In genomic region chr14:22679705-22680643, GRCm38 (mm10) we compare ENCODE assay signal across 10 mouse cellular contexts.
A peak's percentile ranks its signal among the peaks of the same experiment; 100 is the strongest.
DNase-seq lines count a peak whose midpoint lies in the region; ATAC-seq lines count a peak whose summit lies in the region.
"Had no signal": no experiment of that assay in that cellular context is flagged by ENCODE, and none has a peak within 500 bp of the region (broad histone marks: within the 10 kb centered on the region; RNA-seq: fewer than 3 reads in every experiment).

No protein-coding gene starts in this region.

- DNase-seq in lung, postnatal 14 days: no peak
- DNase-seq in lung, postnatal 10 days: peak; percentile 36
- DNase-seq in layer of hippocampus, adult 11-12 months (ENCODE audit: low spot score): no peak
- no peak for DNase-seq in heart, adult 9 months (ENCODE audit: low spot score in 2 of 2)
- no peak for DNase-seq in B cell, adult 2 months
- DNase-seq: heart, adult 2 months had no signal

- 51% methylated on average over 9 of the region's 9 CpGs for WGBS in lung, embryonic 15.5 days
- 23% methylated on average over 9 of the region's 9 CpGs for WGBS in hindbrain, embryonic 12.5 days
- WGBS in stomach, embryonic 15.5 days: 52% methylated on average over 9 of the region's 9 CpGs

- H3K27me3 ChIP-seq in lung, embryonic 15.5 days: no peaks in the 10 kb centered on the region
- H3K27me3 ChIP-seq in hindbrain, embryonic 12.5 days: peaks cover 5% of the 10 kb centered on the region; the same call in 1 of the 2 replicates
- H3K27me3 ChIP-seq in stomach, embryonic 15.5 days (replicated peaks): no peaks in the 10 kb centered on the region
- H3K27me3 ChIP-seq: limb, embryonic 15.5 days had no signal

- no peak overlapping the region for H3K4me2 ChIP-seq in lung, embryonic 15.5 days
- H3K4me2 ChIP-seq in hindbrain, embryonic 12.5 days (replicated peaks): no peak overlapping the region
- H3K4me2 ChIP-seq in stomach, embryonic 15.5 days: no peak overlapping the region
- H3K4me2 ChIP-seq: limb, embryonic 15.5 days had no signal

- H3K9me3 ChIP-seq in lung, embryonic 15.5 days: no peaks in the 10 kb centered on the region
- no peaks in the 10 kb centered on the region for H3K9me3 ChIP-seq in hindbrain, embryonic 12.5 days (replicated peaks)
- no peaks in the 10 kb centered on the region for H3K9me3 ChIP-seq in stomach, embryonic 15.5 days
- H3K9me3 ChIP-seq: limb, embryonic 15.5 days had no signal

- no peak overlapping the region for H3K27ac ChIP-seq in lung, embryonic 15.5 days
- H3K27ac ChIP-seq in hindbrain, embryonic 12.5 days: peak overlapping the region; percentile 69
- H3K27ac ChIP-seq in stomach, embryonic 15.5 days: 0 out of 2 replicates have a peak overlapping the region, but pooled peaks have one; percentile 4
- H3K27ac ChIP-seq: heart, adult 2 months; limb, embryonic 15.5 days had no signal

- H3K4me1 ChIP-seq in lung, embryonic 15.5 days: peaks cover 18% of the 10 kb centered on the region; the same call in 1 of the 2 replicates
- peaks cover 21% of the 10 kb centered on the region for H3K4me1 ChIP-seq in hindbrain, embryonic 12.5 days
- no peaks in the 10 kb centered on the region for H3K4me1 ChIP-seq in stomach, embryonic 15.5 days
- H3K4me1 ChIP-seq: limb, embryonic 15.5 days had no signal

- no peaks in the 10 kb centered on the region for H3K36me3 ChIP-seq in lung, embryonic 15.5 days
- no peaks in the 10 kb centered on the region for H3K36me3 ChIP-seq in hindbrain, embryonic 12.5 days
- H3K36me3 ChIP-seq in stomach, embryonic 15.5 days: no peaks in the 10 kb centered on the region
- H3K36me3 ChIP-seq: limb, embryonic 15.5 days had no signal

- peak; percentile 55 for ATAC-seq in lung, embryonic 15.5 days (ENCODE audit: borderline replicate concordance, extremely low read depth, low FRiP score, low TSS enrichment)
- ATAC-seq in hindbrain, embryonic 12.5 days (ENCODE audit: low FRiP score): peak; percentile 84
- ATAC-seq in stomach, embryonic 15.5 days (ENCODE audit: insufficient read depth, low FRiP score, low read depth): peak; percentile 50; the same call in 1 of the 2 replicates

- H3K4me3 ChIP-seq in lung, embryonic 15.5 days: no peak overlapping the region
- no peak overlapping the region for H3K4me3 ChIP-seq in hindbrain, embryonic 12.5 days
- H3K4me3 ChIP-seq in stomach, embryonic 15.5 days (replicated peaks): no peak overlapping the region
- H3K4me3 ChIP-seq: heart, adult 2 months; limb, embryonic 15.5 days had no signal

- H3K9ac ChIP-seq in lung, embryonic 15.5 days: no peak overlapping the region
- no peak overlapping the region for H3K9ac ChIP-seq in hindbrain, embryonic 12.5 days
- no peak overlapping the region for H3K9ac ChIP-seq in stomach, embryonic 15.5 days
- H3K9ac ChIP-seq: limb, embryonic 15.5 days had no signal
